Mouse (Mus musculus): ENCODE data around the gene Acvrl1.

The Acvrl1 gene

DNA sequence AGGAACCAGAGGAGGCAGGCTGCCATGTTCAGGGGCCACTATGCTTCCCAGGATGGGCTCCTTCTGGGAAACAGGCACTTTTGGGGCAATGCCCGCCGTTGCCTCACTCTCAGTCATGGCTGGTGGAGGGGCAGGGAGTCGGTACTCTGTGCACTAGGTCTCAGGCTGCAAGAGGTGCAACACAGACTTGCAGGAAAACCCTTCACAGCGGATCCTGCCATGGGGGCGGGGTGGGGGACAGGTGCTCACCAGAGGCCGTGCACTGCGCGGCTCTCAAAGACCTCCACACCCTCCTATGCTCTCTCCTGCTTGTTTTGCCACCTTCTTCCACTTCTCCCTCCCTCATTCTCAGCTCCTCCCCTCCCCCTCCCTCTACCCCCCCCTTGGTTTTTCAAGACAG, 14.3 kb downstream of the Acvrl1 start:
- DNase-seq (ENCODE audit: low spot score) = no peak

DNA sequence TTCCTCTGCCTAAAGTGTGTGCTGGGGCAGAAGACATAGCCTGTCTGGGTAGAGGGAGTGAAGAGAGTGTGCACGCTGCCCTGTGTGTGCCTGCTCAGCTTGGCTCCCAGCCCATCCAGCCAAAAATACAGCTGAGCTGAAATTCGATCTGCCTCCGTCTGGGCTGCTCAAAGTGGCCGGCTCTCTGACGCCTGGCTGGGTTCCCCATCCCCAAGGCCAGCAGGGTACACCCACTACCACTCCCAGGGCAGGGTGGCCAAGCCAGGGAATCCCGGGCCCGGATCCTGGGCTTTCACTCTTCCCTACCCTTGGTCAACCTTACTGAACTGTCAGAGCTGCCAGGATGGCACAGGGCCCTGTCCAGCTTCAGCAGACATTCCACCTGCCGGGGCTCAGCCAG, 15.2 kb downstream of the Acvrl1 start:
- DNase-seq (ENCODE audit: low spot score) = no peak

GRCm38 (mm10) chr15:101144176-101144575, 15.9 kb downstream of the Acvrl1 start:
- DNase-seq (ENCODE audit: low spot score) = no peak

DNA sequence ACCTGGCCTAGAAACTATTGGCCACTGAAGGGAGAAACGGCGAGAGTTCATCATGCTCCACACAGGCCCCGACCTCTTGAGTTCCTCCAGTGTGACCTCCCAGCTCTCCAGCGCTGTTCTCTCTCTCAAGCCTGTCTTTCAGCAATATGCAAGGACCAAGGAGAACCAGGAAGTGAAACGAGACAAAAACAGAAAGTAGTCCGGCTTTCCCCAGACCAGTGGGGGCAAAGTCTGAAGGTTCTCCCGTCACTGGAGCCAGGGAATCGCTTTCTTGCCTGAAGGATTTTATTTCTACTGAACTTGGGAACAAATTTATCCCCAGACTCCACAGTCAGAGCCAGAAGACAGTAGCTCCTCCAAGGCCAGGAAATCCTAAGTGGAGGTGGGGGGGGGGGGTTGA, 16.5 kb downstream of the Acvrl1 start:
- DNase-seq (ENCODE audit: low spot score) = no peak

GRCm38 (mm10) chr15:101145424-101146099, 17.2 kb downstream of the Acvrl1 start:
- peak; percentile 91 for DNase-seq (ENCODE audit: low spot score)

- DNase-seq (ENCODE audit: low spot score) = no peak
Measured at GRCm38 (mm10) chr15:101146100-101146965, 18.0 kb downstream of the Acvrl1 start.

DNA sequence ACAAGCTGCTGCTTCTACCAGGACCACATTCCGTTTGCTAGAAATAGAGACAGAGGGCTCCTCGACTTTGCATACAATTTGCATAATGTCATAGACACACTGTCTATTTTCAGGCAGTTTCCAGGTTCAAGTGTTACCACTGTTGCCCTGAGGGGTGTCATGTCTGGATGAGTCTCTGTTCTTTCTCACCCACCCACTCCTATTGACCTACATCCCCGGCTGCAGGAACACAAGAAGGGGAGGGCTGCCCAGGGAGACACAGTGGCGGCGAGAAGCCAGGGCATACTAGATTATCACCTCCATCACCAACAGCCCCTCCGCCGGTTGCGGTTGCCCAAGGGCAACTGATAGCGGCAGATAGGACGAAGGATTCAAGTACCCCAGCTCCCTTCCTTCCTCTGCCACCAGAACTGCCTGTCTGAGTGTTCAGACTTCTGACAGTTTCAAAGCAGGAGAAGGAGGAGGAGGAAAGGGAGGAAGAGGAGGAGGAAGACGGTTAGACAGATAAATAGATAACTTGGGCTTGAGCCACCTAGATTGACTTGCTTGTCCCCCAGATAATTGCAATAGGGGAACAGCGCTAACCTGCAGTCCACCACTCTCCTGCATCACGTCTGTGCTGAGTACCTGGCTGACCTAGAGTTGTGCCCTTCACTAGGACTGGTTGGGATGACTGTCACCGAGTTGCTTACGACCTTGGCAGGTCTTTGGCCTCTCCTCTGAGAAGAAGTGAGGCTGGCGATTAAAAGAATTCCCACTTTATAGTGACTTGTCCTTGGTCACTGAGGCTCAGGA, 19.0 kb downstream of the Acvrl1 start:
- no peak for DNase-seq (ENCODE audit: low spot score)

- DNase-seq (ENCODE audit: low spot score) = no peak
Measured at GRCm38 (mm10) chr15:101147910-101148273, 19.6 kb downstream of the Acvrl1 start.

- DNase-seq (ENCODE audit: low spot score) = no peak
Measured at GRCm38 (mm10) chr15:101148604-101149003, 20.3 kb downstream of the Acvrl1 start.

- DNase-seq (ENCODE audit: low spot score) = no peak
Measured at GRCm38 (mm10) chr15:101151409-101152261, 23.3 kb downstream of the Acvrl1 start.

DNA sequence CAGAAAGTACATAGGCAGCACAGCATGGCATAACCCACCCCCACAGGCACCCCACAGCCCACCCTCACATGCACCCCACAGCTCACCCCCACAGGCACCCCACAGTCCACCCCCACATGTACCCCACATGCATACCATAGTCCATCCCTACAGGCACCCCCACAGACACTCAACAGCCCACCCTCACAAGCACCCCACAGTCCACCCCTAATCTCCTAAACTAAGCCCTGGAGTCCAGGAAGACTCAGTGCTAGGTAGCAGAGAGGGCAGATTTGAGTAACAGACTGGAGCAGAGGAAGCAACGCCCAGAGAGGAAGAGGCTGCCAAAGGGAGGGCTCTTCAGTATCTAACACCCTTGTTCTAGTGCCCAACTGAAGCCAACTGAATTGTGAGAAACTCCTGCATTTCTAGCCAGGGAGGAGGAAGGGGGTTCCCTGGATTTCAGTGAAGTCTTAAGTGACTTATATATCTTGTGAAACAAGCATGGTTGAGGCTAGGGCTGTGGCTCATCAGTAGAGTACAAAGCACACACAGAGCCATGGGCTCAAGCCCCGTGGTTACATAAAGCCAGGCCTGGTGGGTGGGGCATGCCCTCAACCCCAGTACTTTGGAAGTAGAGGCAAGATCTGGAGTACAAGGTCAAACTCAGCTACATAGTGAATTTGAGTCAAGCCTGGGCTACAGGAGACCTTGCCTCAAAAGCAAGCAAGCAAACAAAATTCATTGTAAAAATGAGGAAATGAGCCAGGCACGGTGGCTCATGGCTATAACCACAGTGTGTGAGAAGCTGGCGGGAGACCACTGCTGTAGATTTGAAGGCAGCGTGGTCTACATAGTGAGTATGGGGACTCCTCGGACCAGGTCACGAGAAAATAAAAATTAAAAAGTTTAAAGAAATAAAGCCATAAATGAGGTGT, 26.6 kb downstream of the Acvrl1 start:
- DNase-seq (ENCODE audit: low spot score) = no peak

DNA sequence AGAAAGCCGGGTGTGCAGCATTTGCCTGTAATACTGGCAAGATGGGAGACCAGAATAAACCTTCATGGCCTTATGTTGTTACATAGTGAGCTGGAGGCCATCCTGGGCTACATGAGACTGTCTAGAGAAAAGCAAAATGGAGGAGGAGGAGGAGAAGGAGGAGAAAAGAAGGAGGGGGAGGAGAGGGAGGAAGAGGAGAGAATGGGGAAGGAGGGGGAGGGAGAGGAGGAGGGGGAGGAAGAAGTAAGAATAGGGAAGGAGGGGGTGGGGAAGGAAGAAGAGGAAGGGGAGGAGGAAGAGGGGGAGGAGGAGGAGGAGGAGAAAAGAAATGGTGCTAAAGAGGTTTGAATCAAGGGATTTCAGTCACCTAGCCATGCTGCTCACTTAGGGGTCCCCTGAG, 31.8 kb downstream of the Acvrl1 start:
- DNase-seq (ENCODE audit: low spot score) = no peak

DNA sequence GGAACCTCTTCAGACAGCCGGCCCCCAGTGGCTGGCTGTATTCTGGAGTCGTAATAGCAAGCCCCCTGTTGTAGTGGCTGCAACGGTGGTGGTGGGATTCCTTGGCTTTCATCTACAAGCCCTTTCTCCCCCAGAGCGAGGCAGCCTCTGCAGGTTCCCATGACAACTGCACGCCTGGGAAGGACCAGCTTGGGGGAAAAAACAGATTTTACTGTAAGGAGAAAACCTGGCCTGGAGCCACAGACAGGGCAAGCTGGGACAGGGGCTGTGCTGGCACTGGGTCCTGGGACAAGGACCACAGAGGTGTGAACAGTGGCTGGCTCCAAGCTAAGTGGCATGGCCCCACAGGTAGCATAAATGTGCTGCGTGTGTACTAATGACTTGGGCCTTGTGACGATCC, 32.3 kb downstream of the Acvrl1 start:
- no peak for DNase-seq (ENCODE audit: low spot score)

- DNase-seq (ENCODE audit: low spot score) = no peak
Measured at GRCm38 (mm10) chr15:101161534-101161933, 33.2 kb downstream of the Acvrl1 start.

DNA sequence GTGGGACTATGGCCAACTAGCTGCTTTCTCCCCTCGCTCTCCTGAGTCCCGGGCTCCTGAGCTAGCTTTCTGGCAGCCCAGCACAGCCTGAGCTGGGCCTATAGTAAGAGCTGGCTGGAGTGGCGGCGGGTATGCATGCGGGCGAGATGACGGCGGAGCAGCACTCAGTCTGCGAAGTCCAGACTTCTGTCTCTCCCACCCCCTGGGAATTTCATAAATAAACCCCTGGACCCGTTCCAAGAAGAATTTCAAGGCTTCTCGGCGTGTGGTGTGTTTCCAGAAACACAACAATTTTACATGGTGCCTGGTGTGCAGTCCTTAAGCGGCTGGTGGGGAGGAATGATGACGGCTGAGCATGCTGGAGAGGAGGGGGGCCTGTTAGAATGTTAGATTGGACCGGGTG, 34.7 kb downstream of the Acvrl1 start:
- DNase-seq (ENCODE audit: low spot score) = no peak

GRCm38 (mm10) chr15:101163854-101164253, 35.5 kb downstream of the Acvrl1 start:
- no peak for DNase-seq (ENCODE audit: low spot score)

DNA sequence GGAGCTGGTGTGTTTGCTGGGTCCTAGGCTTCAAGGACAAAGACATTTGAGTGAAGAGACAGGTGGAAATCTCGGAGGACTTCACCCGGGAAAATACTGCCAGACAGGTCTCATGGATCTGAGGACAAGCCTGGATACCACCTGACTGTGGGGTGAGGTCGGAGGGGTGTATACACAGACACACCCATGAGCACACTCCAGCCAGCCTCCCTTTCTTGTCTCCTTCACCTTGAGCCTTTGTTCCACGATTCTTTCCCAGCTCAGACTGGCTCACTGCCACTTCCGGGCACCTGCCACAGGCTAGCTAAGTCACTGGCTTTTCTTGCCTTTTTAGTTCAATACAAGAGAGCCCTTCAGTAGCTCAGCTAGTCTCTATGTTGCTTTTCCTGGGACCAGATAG, 36.0 kb downstream of the Acvrl1 start:
- DNase-seq (ENCODE audit: low spot score) = no peak

GRCm38 (mm10) chr15:101165658-101166437, 37.5 kb downstream of the Acvrl1 start:
- no peak for DNase-seq (ENCODE audit: low spot score)

GRCm38 (mm10) chr15:101167553-101167952, 39.2 kb downstream of the Acvrl1 start:
- DNase-seq (ENCODE audit: low spot score) = no peak

DNA sequence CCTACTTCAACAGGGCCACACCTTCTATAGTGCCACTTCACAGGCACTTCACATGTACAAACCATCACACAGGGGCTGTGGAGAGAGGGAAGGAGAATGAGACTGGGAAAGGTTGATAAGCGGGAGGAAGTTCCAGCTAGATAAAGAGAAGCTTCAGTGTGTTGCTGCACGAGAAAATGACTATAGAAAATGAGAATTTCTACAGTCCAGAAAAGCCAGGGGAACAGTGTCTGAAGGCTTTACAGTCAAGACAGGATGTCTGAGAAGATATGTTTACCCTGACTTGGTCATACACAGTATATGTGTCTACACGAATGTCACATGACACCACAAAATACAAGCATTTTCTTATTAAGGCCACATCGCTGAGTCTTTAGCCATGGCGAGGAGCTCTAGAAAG, 41.6 kb downstream of the Acvrl1 start:
- DNase-seq (ENCODE audit: low spot score) = no peak

All from ovary, postnatal 10 days (tissue).